Mouse (Mus musculus) lung, embryonic 14.5 days (tissue): ENCODE results near the gene Tmem87b. TPM values are rescaled to one million over a fixed set of nuclear protein-coding genes. Genes with fewer than 3 reads are reported as not detected.

Experiments used
- ATAC-seq: fragments of 200-750 bp; cut with Nextera tagmentation; 2 replicates; pipeline ENCODE4 v1.8.0; 2017; ENCODE audit warnings: mild to moderate bottlenecking, moderate TSS enrichment, moderate library complexity; ENCODE audit not compliant: insufficient read depth
- DNase-seq: peaks from one replicate; pipeline ENCODE4 v3.0.0-alpha.2; 2015
- H3K27ac ChIP-seq: fragments of 300-500 bp; sonication (generic); 2 replicates; pipeline ENCODE4 v1.5.1; 2014; ENCODE audit warnings: low read depth, mild to moderate bottlenecking, moderate library complexity
- H3K27me3 ChIP-seq: fragments of 300-500 bp; sonication (generic); 2 replicates; pipeline ENCODE4 v1.6.1; 2014; ENCODE audit warnings: low read length, control low read depth; ENCODE audit not compliant: insufficient read depth
- H3K36me3 ChIP-seq: fragments of 300-500 bp; sonication (generic); 2 replicates; pipeline ENCODE4 v1.6.1; 2014; ENCODE audit warnings: control low read depth; ENCODE audit not compliant: insufficient read depth
- H3K4me1 ChIP-seq: fragments of 300-500 bp; sonication (generic); 2 replicates; pipeline ENCODE4 v1.6.1; 2014; ENCODE audit warnings: antibody characterized with exemption, control low read depth; ENCODE audit not compliant: insufficient read depth
- H3K4me2 ChIP-seq: fragments of 300-500 bp; sonication (generic); 2 replicates; pipeline ENCODE4 v1.6.1; 2014; ENCODE audit warnings: mild to moderate bottlenecking
- H3K4me3 ChIP-seq: fragments of 300-500 bp; sonication (generic); 2 replicates; pipeline ENCODE4 v1.5.1; 2014; ENCODE audit warnings: low read depth, low read length
- H3K9ac ChIP-seq: fragments of 300-500 bp; sonication (generic); 2 replicates; pipeline ENCODE4 v1.6.1; 2014
- H3K9me3 ChIP-seq: fragments of 300-500 bp; sonication (generic); 2 replicates; pipeline ENCODE4 v1.6.1; 2016; ENCODE audit warnings: low read depth, low read length, control low read depth
- CTCF ChIP-seq: IDR thresholded peaks from 2 replicates; pipeline ENCODE4 v1.5.1; 2016; ENCODE audit warnings: antibody characterized with exemption, low read depth
- WGBS: fragments of 180-500 bp; shearing (Covaris S2); extraction: QIAGEN DNeasy Blood & Tissue Kit; methylation state at CpG from one replicate; pipeline ENCODE4 v1.1.7; 2014; 5-methylcytosine and 5-hydroxymethylcytosine counted together
- polyA plus RNA-seq: library from polyadenylated mRNA; unstranded; fragments of >200 nt; fragmentation: Nextera tagmentation; extraction: Ambion mirVana; gene quantifications from 2 replicates; pipeline ENCODE4 v1.2.1, GENCODE M21; 2014

The Tmem87b gene
- polyA plus RNA-seq, 1 experiment from 2014 or later = 29.5 TPM

DNA sequence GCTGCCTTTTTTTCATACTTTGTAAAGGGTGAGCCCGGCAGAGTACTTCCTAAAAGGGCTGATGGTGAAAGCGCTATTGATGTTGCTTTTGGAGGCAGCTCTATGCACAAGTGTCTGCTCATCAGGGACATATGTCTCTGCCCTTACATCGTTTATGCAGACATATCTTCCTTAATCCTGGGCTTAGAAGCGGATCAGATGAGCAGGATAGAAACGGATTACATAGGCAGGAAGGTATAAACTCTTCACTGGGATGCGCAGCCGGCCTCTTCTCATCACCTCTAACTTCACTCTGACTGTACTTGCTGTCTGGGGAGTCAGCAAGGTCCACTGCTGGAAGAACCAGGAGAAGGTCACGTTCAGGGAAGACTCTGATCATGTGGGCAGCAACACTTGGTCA is 19.6 kb downstream of the Tmem87b start:
- ATAC-seq = no peak
- H3K36me3 ChIP-seq = peaks cover 56% of the 10 kb centered on the region

GRCm38 (mm10) chr2:128838611-128839010 is 20.7 kb downstream of the Tmem87b start:
- peaks cover 56% of the 10 kb centered on the region for H3K36me3 ChIP-seq
- WGBS = 79% methylated on average over 3 of the region's 3 CpGs
- no peak overlapping the region for H3K4me3 ChIP-seq

More for the DNA sequence above, 19.6 kb downstream of the Tmem87b start:
- H3K27ac ChIP-seq = peak overlapping the region; percentile 3; the same call in 1 of the 2 replicates
- H3K9me3 ChIP-seq = no peaks in the 10 kb centered on the region
- H3K4me1 ChIP-seq = no peaks in the 10 kb centered on the region
- H3K9ac ChIP-seq = no peak overlapping the region
- DNase-seq = no peak
- H3K4me3 ChIP-seq = no peak overlapping the region
- WGBS = 84% methylated on average over 8 of the region's 8 CpGs
- H3K4me2 ChIP-seq = no peak overlapping the region
- no peaks in the 10 kb centered on the region for H3K27me3 ChIP-seq
- TF ChIP-seq CTCF = no peak

GRCm38 (mm10) chr2:128839501-128839900 is 21.6 kb downstream of the Tmem87b start:
- Histone ChIP-seq H3K9ac (no peak overlapping the region), H3K36me3 (peaks cover 54% of the 10 kb centered on the region), H3K4me2 (no peak overlapping the region), H3K9me3 (no peaks in the 10 kb centered on the region), H3K27me3 (no peaks in the 10 kb centered on the region), H3K4me1 (no peaks in the 10 kb centered on the region), H3K4me3 (no peak overlapping the region), H3K27ac (peak overlapping the region; percentile 34; the same call in 1 of the 2 replicates)
- DNase-seq (peak; percentile 30), ATAC-seq (peak; percentile 44; the same call in 1 of the 2 replicates)
- 47% methylated on average over 2 of the region's 2 CpGs for WGBS
- TF ChIP-seq CTCF = no peak

More at GRCm38 (mm10) chr2:128838611-128839010, 20.7 kb downstream of the Tmem87b start:
- no peak overlapping the region for H3K4me2 ChIP-seq
- no peak for TF ChIP-seq CTCF
- no peaks in the 10 kb centered on the region for H3K4me1 ChIP-seq
- ATAC-seq (no peak), DNase-seq (peak; percentile 20)
- no peaks in the 10 kb centered on the region for H3K9me3 ChIP-seq
- H3K27ac ChIP-seq = no peak overlapping the region
- H3K27me3 ChIP-seq = no peaks in the 10 kb centered on the region
- H3K9ac ChIP-seq = no peak overlapping the region

DNA sequence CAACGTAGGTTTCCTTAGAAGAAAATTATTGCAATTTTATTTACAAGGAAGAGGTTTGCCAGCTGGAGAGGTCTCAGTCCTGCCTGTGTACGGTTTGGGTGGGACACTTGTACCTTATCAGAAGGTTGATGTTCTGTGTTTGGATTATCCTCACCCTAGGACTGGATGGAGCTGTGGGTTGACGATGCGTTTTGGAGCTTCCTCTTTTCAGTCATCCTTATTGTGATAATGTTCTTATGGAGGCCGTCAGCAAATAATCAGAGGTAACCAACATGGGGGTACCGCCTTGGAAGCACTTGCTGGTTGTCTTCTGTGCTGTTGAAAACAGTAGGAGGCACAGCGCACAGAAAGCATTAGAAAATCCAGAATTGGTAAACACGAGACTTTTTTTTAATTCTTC is 24.5 kb downstream of the Tmem87b start:
- Histone ChIP-seq H3K4me3 (no peak overlapping the region), H3K36me3 (peaks cover 47% of the 10 kb centered on the region), H3K27me3 (no peaks in the 10 kb centered on the region), H3K4me1 (no peaks in the 10 kb centered on the region), H3K9me3 (no peaks in the 10 kb centered on the region), H3K27ac (no peak overlapping the region), H3K4me2 (no peak overlapping the region), H3K9ac (no peak overlapping the region)
- no peak for TF ChIP-seq CTCF
- DNase-seq = no peak
- 74% methylated on average over 8 of the region's 8 CpGs for WGBS
- ATAC-seq = no peak

- WGBS = 92% methylated on average over 2 of the region's 2 CpGs
- H3K4me1 ChIP-seq = no peaks in the 10 kb centered on the region
These were observed 32.1 kb downstream of the Tmem87b start for GRCm38 (mm10) chr2:128850036-128850435.

GRCm38 (mm10) chr2:128856673-128857072 is 38.8 kb downstream of the Tmem87b start:
- Histone ChIP-seq H3K36me3 (peaks cover 16% of the 10 kb centered on the region), H3K27ac (no peak overlapping the region), H3K4me2 (no peak overlapping the region), H3K27me3 (no peaks in the 10 kb centered on the region), H3K9me3 (no peaks in the 10 kb centered on the region; the same call in 1 of the 2 replicates), H3K4me3 (no peak overlapping the region), H3K9ac (no peak overlapping the region), H3K4me1 (no peaks in the 10 kb centered on the region)
- DNase-seq = no peak
- ATAC-seq = no peak
- WGBS = 86% methylated on average over 1 of the region's 1 CpGs
- no peak for TF ChIP-seq CTCF

More at GRCm38 (mm10) chr2:128850036-128850435, 32.1 kb downstream of the Tmem87b start:
- Histone ChIP-seq H3K27ac (no peak overlapping the region), H3K4me2 (no peak overlapping the region), H3K27me3 (no peaks in the 10 kb centered on the region), H3K9me3 (no peaks in the 10 kb centered on the region), H3K4me3 (no peak overlapping the region), H3K36me3 (peaks cover 64% of the 10 kb centered on the region), H3K9ac (no peak overlapping the region)
- TF ChIP-seq CTCF = no peak
- ATAC-seq (no peak), DNase-seq (no peak)

GRCm38 (mm10) chr2:128858962-128859361 is 41.0 kb downstream of the Tmem87b start:
- Histone ChIP-seq H3K27ac (no peak overlapping the region), H3K9ac (no peak overlapping the region), H3K27me3 (peaks cover under 1% of the 10 kb centered on the region; the same call in 1 of the 2 replicates), H3K9me3 (no peaks in the 10 kb centered on the region; the same call in 1 of the 2 replicates), H3K4me2 (no peak overlapping the region), H3K4me3 (no peak overlapping the region), H3K36me3 (no peaks in the 10 kb centered on the region), H3K4me1 (no peaks in the 10 kb centered on the region)
- DNase-seq (no peak), ATAC-seq (no peak)
- WGBS = 85% methylated on average over 6 of the region's 6 CpGs
- no peak for TF ChIP-seq CTCF
